ENCODE assay signal across 27 mouse cellular contexts in the genomic region with DNA sequence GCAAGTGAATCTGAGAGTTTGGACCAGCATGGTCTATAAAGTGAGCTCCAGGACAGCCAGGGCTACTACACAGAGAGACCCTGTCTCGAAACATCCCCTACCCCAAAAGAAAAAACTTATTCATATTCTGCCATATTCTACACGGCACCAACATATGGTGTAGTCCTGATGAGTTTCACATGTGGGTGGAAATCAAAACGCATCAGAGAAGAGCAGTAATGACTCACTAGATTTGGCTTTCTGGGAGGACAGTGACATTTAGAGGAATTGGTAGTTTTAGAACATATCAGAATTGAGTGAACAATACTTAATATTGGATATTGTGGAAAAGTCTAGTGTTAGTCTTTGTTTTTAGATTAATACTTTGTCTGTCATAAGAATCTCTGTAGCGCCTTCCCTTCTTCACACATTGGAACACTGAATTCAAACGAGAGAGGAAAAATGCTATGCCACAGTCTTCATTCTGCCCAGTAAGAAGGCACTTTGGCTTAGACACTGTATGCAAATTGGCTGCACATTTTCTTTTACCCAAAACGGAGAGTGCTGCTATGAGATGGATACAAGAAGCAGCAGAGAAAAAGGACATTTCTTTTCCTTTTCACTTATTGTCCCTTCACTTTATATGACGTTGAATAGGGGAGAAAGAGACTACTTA. TPM values are rescaled to one million over a fixed set of nuclear protein-coding genes. Genes with fewer than 3 reads are reported as not detected.
DNase-seq lines count a peak whose midpoint lies in the region; ATAC-seq and TF ChIP-seq lines count a peak whose summit lies in the region.
"Had no signal": no experiment of that assay in that cellular context is flagged by ENCODE, and none has a peak within 500 bp of the region (broad histone marks: within the 10 kb centered on the region; RNA-seq: fewer than 3 reads in every experiment).

No protein-coding gene starts in this region.

- TF ChIP-seq CTCF in left cerebral cortex, adult 2 months (IDR thresholded peaks at IDR 0.05), result no peak

- intact Hi-C loops in left cerebral cortex, adult 2 months (cut with DNase I), result no loop called here

- ATAC-seq in frontal cortex, adult (ENCODE audit: low TSS enrichment), result peak; percentile 75
- ATAC-seq: inflammation-experienced regulatory T-cells, adult 6 months had no signal

- peak overlapping the region; percentile 84 for H3K27ac ChIP-seq in left cerebral cortex, adult 2 months
- H3K27ac ChIP-seq: embryonic facial prominence, embryonic 12.5 days; heart, embryonic 13.5 days; hindbrain, embryonic 15.5 days; limb, embryonic 12.5 days; liver, embryonic 15.5 days; midbrain, embryonic 12.5 days; neural tube, embryonic 12.5 days; stomach, embryonic 15.5 days had no signal

- DNase-seq in adrenal gland, adult 2 months, result peak; percentile 12
- no peak for DNase-seq in adrenal gland, postnatal 36 days
- DNase-seq in frontal cortex, postnatal 14 days (ENCODE audit: low spot score in 2 of 2), result no peak
- no peak for DNase-seq in left cerebral cortex, adult 2 months (ENCODE audit: extremely low spot score in 1 of 2, low spot score in 2 of 2)
- no peak for DNase-seq in left cerebral cortex, adult 9 months (ENCODE audit: low spot score in 2 of 2)
- DNase-seq in NIH3T3 (ENCODE audit: low read depth), result peak; percentile 14
- no peak for DNase-seq in spleen, postnatal 10 days (ENCODE audit: low spot score in 2 of 2)
- DNase-seq: cerebellum, adult 9-11 months; embryo, embryonic 11 days; gastrocnemius, postnatal 10 days; heart, postnatal 10 days; kidney, adult 11 months; kidney, postnatal 14 days; lung, embryonic 14.5 days; thymus, adult 18-20 months; thymus, postnatal 25 days had no signal

- H3K4me3 ChIP-seq in left cerebral cortex, adult 2 months, result no peak overlapping the region
- H3K4me3 ChIP-seq: embryonic facial prominence, embryonic 12.5 days; heart, embryonic 13.5 days; hindbrain, embryonic 15.5 days; limb, embryonic 12.5 days; liver, embryonic 15.5 days; midbrain, embryonic 12.5 days; myocyte; neural tube, embryonic 12.5 days; stomach, embryonic 15.5 days had no signal

RNA-seq across cellular contexts. Expression of a gene that starts 35.1 kb away (rescaled TPM):
- total RNA-seq in adrenal gland, adult 2 months (2021), result 10 to 100 TPM; 82.8 to 88.4 TPM
- polyA plus RNA-seq in adrenal gland, adult 2 months (2012; rRNA removed), result 19.8 and 24.2 TPM in 2 replicates
- 100 to 1,000 TPM in 1 of 2 experiments, 10 to 100 TPM in 1; 92.7 to 101 TPM for total RNA-seq in adrenal gland, postnatal 36 days (2021)
- total RNA-seq in left cerebral cortex, adult 2 months (2021), result 100 to 1,000 TPM; 146 to 149 TPM

Comparison
In these comparisons a context has a peak if more than half of its experiments do, and no peak if none do; other contexts are left out.
1. DNase-seq: peak in adrenal gland, adult 2 months (single experiment) and NIH3T3 (single experiment); none in adrenal gland, postnatal 36 days (0 of 2), frontal cortex, postnatal 14 days (0 of 2), left cerebral cortex, adult 2 months (0 of 2), left cerebral cortex, adult 9 months (0 of 2) and spleen, postnatal 10 days (0 of 2).